Mouse (Mus musculus) brown adipose tissue, adult 24 weeks (tissue): ENCODE data around the gene Apoc1. TPM values are rescaled to one million over a fixed set of nuclear protein-coding genes. Genes with fewer than 3 reads are reported as not detected.
A peak's percentile ranks its signal among the peaks of the same experiment; 100 is the strongest.

Experiments
- H3K27ac ChIP-seq: fragments of 200-500 bp; replicated peaks from 2 replicates; pipeline ENCODE4 v1.5.1; 2012; ENCODE audit warnings: low read depth, mild to moderate bottlenecking, low read length
- H3K4me1 ChIP-seq: fragments of 200-500 bp; 2 replicates; pipeline ENCODE4 v1.6.1; 2012; ENCODE audit warnings: low read length, mixed read lengths; ENCODE audit not compliant: control insufficient read depth, insufficient read depth, insufficient read length
- H3K4me3 ChIP-seq: fragments of 200-500 bp; 2 replicates; pipeline ENCODE4 v1.5.1; 2012; ENCODE audit warnings: low read depth, mild to moderate bottlenecking, low read length, moderate library complexity; ENCODE audit not compliant: insufficient read depth
- polyA plus RNA-seq: library from polyadenylated mRNA; stranded (reverse); fragments of >200 nt; gene quantifications from 2 replicates; pipeline ENCODE4 v1.2.4, GENCODE M21; 2012; ENCODE audit not compliant: missing spikeins, insufficient read depth, insufficient read length

Apoc1 gene
- polyA plus RNA-seq, 1 experiment, result 1,406 TPM

DNA sequence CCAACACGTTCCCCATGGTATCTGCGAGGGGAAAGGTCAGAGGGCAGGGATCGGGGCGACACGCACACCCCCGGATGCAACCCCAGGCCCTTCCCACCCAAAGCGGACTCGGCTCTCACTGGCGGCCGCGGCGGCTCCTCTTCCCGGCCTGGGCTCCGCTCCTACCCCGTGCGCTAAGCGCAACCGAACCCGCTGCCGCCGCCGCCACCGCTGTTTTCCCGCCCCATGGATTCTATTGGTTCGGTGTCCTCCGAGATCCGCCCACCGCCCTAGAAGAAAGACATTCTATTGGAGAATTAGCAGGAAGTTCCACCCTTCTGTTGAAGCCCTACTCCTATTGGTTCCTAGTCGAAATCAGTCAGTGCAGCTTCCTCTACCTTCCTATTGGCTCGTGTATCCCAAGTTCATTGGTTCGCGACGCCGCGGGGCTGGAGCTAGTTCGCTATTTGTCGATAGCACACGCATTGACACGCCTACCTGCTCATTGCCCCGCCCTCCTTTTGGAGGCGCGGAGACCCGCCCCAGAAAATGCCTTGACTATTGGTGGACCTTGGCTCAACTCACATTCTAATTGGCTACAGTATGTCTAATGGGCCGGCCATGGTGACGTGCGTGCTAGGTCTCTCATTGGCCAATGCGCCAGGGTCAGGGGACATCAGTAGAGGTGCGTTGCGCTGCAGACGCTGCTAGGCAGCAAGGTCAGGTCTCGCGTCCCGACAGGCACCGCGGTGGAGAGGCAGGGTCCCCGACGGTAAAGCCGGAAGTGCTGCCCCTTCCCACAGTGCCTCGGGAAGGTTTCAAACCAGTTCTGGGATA, 23.0 kb upstream of the Apoc1 start, which contains the start of gene Tomm40:
TSS of gene Tomm40 (minus strand) at position 200 of the 816 bp plus-strand sequence.
- H3K4me3 ChIP-seq, result peak within 1 kb of the TSS; percentile 78
- no peaks in the 10 kb centered on the region for H3K4me1 ChIP-seq
- peak within 1 kb of the TSS; percentile 80 for H3K27ac ChIP-seq

DNA sequence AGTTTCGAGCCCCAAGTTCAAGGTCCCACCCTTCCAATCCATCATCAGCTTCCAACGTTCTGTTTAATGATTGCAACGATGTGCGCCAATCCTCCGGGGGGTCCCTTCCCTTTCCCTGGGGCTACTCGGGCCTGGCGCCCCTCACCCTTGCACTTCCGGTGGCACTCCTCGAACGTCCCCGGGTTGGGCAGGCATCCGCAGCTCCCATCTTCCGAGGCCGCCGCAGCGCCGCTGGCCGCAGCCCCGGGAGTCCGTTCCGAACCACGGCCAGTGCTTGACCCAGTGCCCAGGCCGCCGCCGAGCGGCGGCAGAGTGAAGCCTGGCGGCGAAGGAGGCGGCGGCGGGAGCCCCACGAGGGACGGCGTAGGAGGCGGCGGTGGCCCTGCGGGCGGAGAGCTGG, 22.4 kb upstream of the Apoc1 start:
- Histone ChIP-seq H3K4me3 (peak overlapping the region; percentile 78), H3K4me1 (no peaks in the 10 kb centered on the region), H3K27ac (peak overlapping the region; percentile 71)

DNA sequence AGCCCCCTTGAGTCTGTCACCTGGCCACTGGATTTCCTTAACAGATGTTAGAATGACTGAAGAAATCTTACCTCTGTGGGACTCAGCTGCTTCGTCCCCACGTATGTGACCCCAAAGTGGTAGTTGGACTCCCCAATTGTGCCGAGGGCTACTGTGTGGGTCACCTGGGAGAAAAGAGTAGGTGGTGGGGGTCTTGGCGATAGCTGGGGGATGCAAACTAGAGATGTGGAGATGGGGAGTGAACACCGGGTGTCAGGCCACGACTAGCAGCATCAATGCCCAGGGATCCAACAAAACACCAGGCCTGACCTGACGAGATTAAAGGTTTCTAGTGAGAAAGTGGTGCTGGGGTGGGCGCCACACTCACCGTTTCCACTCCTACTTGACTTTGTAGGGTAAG, 21.1 kb upstream of the Apoc1 start:
- Histone ChIP-seq H3K4me3 (peak overlapping the region; percentile 78; the same call in 1 of the 2 replicates), H3K4me1 (no peaks in the 10 kb centered on the region), H3K27ac (no peak overlapping the region)

DNA sequence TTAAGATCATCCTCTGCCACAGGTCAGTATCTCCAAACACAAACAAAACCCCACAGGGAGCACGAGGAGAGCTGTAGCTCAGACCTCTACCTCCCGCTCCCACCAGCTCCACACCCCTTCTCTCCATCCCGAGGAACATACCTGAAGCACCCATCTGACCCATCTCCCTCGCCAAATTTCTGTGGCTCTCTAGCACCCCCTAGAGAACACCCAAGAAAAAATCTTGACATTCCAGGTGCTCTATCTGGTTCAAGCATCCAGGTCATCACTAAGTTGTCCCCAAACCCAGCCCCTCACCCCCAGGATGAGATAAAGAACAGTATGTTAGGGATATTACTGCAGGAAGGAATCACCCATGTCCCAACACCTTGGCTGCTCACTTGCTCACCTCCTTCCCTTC, 20.7 kb upstream of the Apoc1 start:
- Histone ChIP-seq H3K4me3 (no peak overlapping the region), H3K4me1 (no peaks in the 10 kb centered on the region)

DNA sequence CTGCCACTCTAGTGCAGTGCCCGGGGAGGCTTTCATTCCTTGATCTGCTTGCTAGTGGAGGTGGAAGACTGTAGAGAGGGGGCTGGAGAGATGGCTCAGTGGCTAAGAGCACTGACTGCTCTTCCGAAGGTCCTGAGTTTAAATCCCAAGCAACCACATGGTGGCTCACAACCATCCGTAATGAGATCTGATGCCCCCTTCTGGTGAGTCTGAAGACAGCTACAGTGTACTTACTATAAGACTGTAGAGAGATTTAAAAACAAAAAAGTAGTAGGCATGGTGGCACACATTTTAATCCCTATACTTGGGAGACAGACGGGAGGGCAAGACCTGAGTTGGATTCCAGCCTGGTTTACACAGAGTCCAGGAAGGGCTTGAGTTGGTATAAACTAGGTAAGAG, 20.0 kb upstream of the Apoc1 start:
- Histone ChIP-seq H3K27ac (no peak overlapping the region), H3K4me1 (no peaks in the 10 kb centered on the region), H3K4me3 (no peak overlapping the region)

More for the DNA sequence above, 20.7 kb upstream of the Apoc1 start:
- no peak overlapping the region for H3K27ac ChIP-seq

DNA sequence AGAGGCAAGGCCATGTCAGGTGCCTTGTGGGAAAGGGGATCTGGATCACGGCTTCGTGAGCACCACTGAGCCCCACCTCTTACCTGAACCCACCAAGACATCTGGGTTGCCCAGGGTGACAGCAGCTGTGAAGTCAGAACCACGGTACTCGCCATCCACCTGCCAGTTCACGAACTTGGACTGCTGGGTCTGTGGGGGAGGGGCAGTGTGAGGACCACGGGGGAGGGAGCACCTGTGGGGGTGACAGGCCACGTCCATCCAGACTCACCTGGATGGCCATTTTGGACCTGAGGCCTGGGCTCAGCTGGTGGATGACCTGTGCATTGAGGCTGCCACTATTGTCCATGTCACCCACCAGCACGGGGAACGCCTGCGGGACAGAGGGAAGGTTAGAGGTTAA, 18.2 kb upstream of the Apoc1 start:
- Histone ChIP-seq H3K4me1 (no peaks in the 10 kb centered on the region), H3K4me3 (no peak overlapping the region), H3K27ac (no peak overlapping the region)

DNA sequence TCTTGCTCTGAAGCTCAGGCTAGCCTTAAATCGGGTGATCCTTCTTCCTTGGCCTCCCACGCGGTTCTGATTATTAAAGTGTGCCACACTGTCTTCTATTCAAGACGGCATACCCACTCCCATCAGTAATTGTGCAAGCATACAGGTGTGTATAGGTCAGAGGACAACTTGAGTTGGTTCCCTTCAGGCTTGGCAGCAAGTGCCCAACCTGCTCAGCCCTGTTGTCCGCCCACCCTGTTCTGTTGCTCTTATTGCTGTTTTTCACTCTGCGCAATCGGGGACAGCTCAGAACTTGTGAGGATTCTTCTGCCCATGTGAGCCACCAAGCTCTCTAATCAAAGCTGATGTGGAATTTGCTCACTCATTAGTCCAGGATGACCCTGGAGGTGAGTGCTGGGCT, 12.8 kb upstream of the Apoc1 start:
- no peak overlapping the region for H3K27ac ChIP-seq
- H3K4me1 ChIP-seq, result peaks cover 14% of the 10 kb centered on the region
- H3K4me3 ChIP-seq, result no peak overlapping the region

DNA sequence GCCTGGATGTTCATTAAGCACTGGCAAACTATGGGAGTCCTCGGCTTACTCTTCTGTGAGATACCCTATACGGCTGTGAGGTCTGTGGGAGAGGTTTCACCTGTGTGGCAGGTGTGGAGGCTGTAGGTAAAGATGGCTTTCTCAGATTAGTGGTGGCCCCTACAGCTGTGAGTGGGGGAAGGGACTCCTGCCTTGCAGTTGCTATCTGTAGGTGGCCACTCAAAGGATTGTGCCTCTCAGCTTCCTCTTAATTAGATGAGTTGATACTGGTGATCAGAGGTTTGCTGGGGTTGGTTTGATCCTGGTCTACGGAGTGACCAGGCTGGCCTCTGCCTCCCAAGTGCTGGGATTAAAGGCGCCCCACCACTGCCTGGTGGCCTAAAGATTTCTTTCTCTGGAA, 12.0 kb upstream of the Apoc1 start:
- Histone ChIP-seq H3K27ac (no peak overlapping the region), H3K4me1 (peaks cover 22% of the 10 kb centered on the region), H3K4me3 (no peak overlapping the region)

DNA sequence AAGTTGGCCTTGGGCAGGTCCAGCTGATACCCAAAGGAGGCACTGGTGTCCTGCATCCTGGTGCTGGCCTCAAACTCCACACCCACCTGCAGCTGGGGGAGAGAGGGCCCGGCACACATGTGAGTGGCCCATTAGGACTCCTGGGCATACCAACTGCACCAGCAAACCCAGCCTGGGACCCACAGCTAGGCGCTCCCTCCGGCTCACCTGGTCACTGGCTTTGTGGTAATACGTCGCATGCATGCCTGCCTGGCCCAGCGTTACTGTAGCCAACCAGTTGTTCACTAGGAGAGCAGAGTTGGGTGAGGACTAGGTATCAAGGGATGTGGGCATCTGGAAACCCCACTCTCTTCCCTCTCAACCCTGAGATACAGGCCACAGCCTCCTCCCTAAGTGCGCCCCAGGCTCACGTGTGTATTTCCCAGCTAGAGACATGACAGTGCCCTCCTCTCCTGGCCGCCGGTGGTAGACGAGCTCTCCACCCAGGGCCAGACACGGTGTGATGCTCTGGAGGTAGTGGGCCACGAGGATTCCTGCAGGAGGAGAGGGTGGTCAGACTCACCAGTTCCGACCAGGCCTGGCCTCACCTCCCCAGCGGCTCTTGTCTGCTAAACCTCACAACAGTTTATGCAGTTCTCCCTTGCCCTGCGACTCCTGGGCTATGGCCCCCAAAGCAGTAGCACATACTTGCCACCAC, 10.5 kb upstream of the Apoc1 start:
- Histone ChIP-seq H3K4me3 (no peak overlapping the region), H3K27ac (peak overlapping the region; percentile 77), H3K4me1 (peaks cover 25% of the 10 kb centered on the region)

DNA sequence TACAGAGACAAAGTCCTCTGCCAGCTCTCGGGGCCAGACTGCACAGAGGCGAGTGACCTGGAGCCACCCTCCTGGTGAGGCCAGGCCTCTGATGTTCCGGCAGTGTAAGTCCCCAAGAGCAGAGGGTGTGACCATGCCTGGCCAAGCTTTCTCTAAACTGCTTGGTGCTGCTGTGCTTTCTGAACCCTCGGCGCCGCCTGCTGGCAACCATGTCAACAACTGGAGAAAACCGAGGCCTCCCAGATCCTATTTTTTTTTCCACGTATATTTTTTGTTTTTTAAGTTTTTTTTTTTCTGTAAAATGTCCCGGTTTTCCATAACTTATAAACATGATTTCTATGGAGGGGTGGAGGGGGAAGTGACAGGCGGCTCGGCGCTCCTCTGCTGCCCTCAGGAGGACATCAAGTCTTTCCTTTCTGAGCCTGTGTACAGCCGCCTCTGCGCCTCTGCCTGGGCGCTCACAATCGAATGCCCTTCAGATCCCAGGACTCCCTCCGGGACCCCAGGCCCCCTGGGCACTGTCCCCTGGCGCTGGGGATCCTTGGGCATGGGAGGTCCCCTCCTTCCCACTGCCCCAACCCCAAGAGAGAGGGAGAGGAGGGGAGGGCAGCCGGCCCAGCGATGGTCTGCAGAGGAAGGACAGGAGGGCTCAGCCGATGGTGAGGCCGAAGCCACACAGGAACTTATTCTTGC, 8.8 kb upstream of the Apoc1 start:
- peak overlapping the region; percentile 6; the same call in 1 of the 2 replicates for H3K4me3 ChIP-seq
- H3K4me1 ChIP-seq, result peaks cover 25% of the 10 kb centered on the region
- peak overlapping the region; percentile 77 for H3K27ac ChIP-seq

DNA sequence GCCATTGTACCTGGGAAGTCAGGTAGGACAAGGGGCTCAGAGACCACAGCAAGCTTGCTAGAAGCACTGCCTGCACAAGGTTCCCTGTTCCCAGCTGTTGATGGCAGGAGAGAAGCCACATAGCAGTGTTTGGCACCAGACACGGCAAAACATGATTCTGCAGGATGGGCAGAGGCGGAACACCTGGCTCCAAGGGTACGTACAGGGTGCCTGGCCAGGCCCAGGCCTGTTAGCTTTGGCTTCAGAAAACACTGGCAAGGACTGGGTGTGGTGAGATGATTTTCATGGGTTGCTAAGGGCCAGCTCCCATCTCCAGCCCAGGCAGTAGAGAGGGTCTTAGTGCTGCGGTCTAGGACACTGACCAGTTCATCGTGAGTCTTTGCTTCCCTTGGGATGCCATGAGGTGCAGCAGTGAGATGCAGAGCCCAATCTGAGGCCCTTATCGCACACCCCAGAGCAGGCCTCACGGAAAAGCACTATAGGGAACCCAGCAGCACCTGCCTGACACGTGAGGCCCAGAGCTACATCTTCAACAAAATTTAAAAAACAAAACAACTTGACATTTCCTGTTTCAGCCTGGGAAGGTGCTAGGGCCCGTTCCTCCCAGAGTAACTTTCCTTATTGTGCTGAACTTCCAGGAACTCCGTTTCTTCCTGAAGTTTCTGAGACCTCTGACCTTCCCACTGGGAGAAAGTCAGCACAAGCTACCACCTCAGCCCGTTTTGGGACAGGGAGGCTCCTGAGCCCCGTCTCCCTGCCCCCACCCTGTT, 8.0 kb upstream of the Apoc1 start:
- peak overlapping the region; percentile 77 for H3K27ac ChIP-seq
- no peak overlapping the region for H3K4me3 ChIP-seq
- H3K4me1 ChIP-seq, result peaks cover 25% of the 10 kb centered on the region

DNA sequence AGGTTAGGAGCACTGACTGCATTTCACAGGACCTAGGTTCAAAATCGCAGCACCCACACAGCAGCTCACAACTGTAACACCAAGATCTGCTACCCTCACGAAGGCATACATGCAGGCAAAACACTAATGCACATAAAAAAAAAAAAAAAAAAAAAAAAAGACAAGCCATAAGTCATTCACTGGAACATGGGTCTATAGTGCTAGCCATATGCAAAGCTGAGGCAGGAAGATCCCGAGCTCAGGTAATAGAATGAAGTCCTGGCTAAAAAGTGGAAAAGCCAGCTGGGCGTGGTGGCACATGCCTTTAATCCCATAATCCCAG, 7.3 kb upstream of the Apoc1 start:
- Histone ChIP-seq H3K4me3 (no peak overlapping the region), H3K4me1 (peaks cover 31% of the 10 kb centered on the region), H3K27ac (peak overlapping the region; percentile 90)

DNA sequence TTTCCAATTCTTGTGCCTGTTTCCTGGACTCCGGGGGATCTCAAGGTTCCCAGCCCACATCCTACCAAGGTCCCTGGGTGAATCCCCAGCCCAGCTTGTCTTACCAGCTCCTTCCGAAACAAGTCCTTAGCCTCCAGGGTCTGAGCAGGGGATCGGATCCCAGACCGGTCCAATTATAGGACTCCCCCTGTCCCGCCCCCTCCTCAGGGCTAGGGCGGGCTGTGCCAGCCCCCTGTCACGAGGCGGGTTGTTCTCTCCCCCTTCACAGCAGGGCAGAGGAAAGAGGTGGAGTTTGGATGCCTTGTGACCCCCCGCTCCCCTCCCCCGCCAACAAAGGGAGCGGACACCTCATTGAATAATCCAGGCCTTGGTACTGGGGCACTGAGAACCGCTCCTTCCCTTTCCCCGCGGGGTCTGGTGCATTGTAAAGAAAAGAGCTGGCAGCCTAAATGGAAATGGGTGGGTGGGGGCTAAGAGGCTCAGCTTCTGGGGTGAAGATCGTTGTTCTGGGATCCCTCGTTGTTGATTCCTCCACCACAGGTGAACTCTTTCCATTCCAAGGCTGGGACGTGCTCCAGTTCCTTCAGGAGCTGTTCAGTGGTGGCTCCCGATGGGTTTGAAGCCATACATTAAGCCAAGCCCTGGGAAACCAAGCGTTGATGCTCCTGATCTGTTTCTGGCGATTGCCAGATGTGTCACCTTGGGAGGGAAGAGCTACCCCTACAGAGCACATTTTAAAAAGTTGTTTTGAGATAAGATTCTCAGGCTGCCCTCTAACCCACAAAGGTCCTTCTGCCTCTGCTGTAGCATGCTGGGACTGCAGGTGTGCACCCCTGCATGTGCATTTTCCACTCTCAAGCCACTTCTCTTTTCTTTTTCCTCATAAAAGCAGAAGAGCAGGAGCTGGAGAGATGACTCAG, 6.7 kb upstream of the Apoc1 start, which contains the start of gene Apoe:
TSS of gene Apoe (minus strand) at position 282 of the 920 bp plus-strand sequence.
- H3K4me3 ChIP-seq, result peak within 1 kb of the TSS; percentile 64
- peaks cover 33% of the 10 kb centered on the region for H3K4me1 ChIP-seq
- H3K27ac ChIP-seq, result peak within 1 kb of the TSS; percentile 90
